Mouse (Mus musculus): ENCODE measurements around the gene Simc1. TPM values are rescaled to one million over a fixed set of nuclear protein-coding genes. Genes with fewer than 3 reads are reported as not detected.

The Simc1 gene
- polyA plus RNA-seq, 1 experiment from 2014 or later = 33.4 TPM

GRCm38 (mm10) chr13:54560608-54561007, 57.0 kb downstream of the Simc1 start:
- 96% methylated on average over 7 of the region's 7 CpGs for WGBS

DNA sequence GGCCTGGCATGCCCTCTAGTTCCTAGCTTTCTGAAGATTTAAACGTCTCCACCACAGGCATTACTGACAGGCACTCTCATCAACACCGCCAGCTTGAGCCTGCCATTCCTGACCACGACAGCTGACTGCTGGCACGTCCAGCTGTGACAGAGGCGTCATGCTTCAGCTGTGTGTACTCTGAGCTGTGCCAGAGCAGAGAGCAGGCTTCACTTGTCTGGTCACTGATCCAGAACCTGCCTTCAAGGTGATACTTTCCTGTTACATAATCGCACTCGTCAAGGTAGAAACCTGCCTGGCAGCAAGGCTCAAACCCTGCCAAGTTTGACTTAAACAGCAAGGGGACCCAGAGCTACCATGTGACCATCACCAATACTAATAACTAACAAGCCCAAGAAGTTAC, 59.0 kb downstream of the Simc1 start:
- H3K4me1 ChIP-seq (ENCODE audit: control insufficient read depth, insufficient read depth, low read length) = peaks cover 5% of the 10 kb centered on the region; the same call in 1 of the 2 replicates
- no peaks in the 10 kb centered on the region for H3K9me3 ChIP-seq (ENCODE audit: control insufficient read depth, low read length)
- no peak overlapping the region for H3K4me2 ChIP-seq (ENCODE audit: low read depth, low read length)
- no peaks in the 10 kb centered on the region; the same call in 1 of the 2 replicates for H3K27me3 ChIP-seq (ENCODE audit: control insufficient read depth, insufficient read depth, low read length)
- no peak overlapping the region for H3K27ac ChIP-seq (ENCODE audit: low read depth, low read length)
- no peak for ATAC-seq (ENCODE audit: low read depth)
- H3K4me3 ChIP-seq (ENCODE audit: low read depth, low read length) = no peak overlapping the region
- peaks cover 33% of the 10 kb centered on the region for H3K36me3 ChIP-seq (ENCODE audit: control insufficient read depth, insufficient read depth, low read length)
- WGBS = 84% methylated on average over 7 of the region's 7 CpGs
- no peak overlapping the region for H3K9ac ChIP-seq (replicated peaks; ENCODE audit: low read depth, low read length)

More at GRCm38 (mm10) chr13:54560608-54561007, 57.0 kb downstream of the Simc1 start:
- Histone ChIP-seq H3K4me2 (ENCODE audit: low read depth, low read length) (no peak overlapping the region), H3K9me3 (ENCODE audit: control insufficient read depth, low read length) (no peaks in the 10 kb centered on the region), H3K4me3 (ENCODE audit: low read depth, low read length) (no peak overlapping the region), H3K4me1 (ENCODE audit: control insufficient read depth, insufficient read depth, low read length) (peaks cover 5% of the 10 kb centered on the region; the same call in 1 of the 2 replicates), H3K9ac (replicated peaks; ENCODE audit: low read depth, low read length) (no peak overlapping the region), H3K27ac (ENCODE audit: low read depth, low read length) (no peak overlapping the region), H3K27me3 (ENCODE audit: control insufficient read depth, insufficient read depth, low read length) (no peaks in the 10 kb centered on the region; the same call in 1 of the 2 replicates), H3K36me3 (ENCODE audit: control insufficient read depth, insufficient read depth, low read length) (peaks cover 50% of the 10 kb centered on the region)
- no peak for ATAC-seq (ENCODE audit: low read depth)

DNA sequence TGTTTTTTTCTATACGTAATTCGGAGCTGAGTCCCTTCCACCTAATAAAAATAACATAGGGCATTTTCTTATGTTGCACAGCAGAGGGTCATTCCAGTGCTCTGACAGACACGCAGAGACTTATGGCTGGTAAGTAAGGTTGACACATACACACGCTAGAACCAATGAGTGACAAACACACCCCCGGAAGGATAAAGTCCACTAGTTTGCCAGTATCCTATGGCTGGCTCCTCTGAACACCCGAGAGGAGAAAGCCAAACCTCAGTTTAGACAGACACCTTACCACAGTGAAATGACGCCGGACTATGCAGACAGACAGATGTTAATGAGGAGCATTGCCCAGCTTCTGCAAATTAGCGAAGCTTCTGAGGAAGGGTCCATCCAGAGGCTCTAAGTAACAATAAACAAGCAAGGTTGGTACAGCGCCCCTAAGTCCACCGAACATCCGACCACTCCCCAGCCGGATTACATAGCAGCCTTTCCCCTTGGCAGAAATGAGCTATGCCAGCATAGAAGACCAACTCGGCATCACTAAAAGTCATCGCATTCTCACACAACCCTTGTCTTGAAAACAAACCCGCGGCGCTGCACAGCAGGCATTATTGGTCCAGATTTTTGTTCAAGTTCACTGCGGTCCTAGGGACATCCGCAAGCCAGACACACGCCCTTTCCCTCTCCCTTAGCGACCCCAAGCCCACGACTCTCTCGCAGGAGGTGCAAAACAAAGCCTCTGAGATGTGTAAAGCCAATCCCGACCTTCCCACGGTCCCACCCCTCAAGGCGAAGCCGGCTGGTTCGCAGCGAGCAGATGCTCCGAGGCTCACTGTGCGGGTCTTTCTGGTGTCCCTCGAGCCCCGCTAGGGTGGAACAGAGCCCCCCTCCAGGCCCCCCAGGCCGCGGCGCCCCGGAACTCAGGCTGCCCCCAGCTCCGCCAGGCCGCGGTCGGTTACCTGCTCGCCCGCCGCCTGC, 60.9 kb downstream of the Simc1 start:
- Histone ChIP-seq H3K27me3 (ENCODE audit: control insufficient read depth, insufficient read depth, low read length) (no peaks in the 10 kb centered on the region; the same call in 1 of the 2 replicates), H3K27ac (ENCODE audit: low read depth, low read length) (peak overlapping the region; percentile 85), H3K4me2 (ENCODE audit: low read depth, low read length) (peak overlapping the region; percentile 75), H3K4me1 (ENCODE audit: control insufficient read depth, insufficient read depth, low read length) (peaks cover 5% of the 10 kb centered on the region; the same call in 1 of the 2 replicates), H3K9me3 (ENCODE audit: control insufficient read depth, low read length) (no peaks in the 10 kb centered on the region), H3K36me3 (ENCODE audit: control insufficient read depth, insufficient read depth, low read length) (peaks cover 22% of the 10 kb centered on the region), H3K9ac (replicated peaks; ENCODE audit: low read depth, low read length) (peak overlapping the region; percentile 92), H3K4me3 (ENCODE audit: low read depth, low read length) (peak overlapping the region; percentile 97)
- peak; percentile 71 for ATAC-seq (ENCODE audit: low read depth)
- WGBS = 13% methylated on average over 42 of the region's 45 CpGs

DNA sequence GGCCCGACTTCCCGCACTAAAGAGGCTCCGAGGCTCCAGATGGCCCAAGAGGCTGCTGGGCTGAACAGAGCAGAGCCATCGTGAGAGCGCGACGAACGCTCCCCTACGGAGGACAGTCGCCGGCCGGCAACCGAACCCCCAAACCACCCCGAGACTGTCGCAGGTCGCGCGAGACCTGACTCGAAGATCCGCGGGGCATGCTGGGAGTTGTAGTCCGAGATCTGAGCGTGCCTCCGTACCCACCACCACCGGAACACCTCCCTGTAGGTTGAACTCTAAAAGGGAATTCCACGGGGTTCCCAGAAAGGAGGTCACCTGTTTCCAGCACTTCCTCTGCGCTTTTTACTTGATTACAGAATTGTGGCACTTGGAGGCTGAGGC, 61.6 kb downstream of the Simc1 start, which contains the start of gene 4833439L19Rik:
Gene 4833439L19Rik (minus strand): TSS at position 235 of the 381 bp plus-strand sequence.
- Histone ChIP-seq H3K27ac (ENCODE audit: low read depth, low read length) (peak within 1 kb of the TSS; percentile 85), H3K36me3 (ENCODE audit: control insufficient read depth, insufficient read depth, low read length) (0 out of 2 replicates have a peak, but pooled peaks cover 16% of the 10 kb centered on the region), H3K9ac (replicated peaks; ENCODE audit: low read depth, low read length) (peak within 1 kb of the TSS; percentile 92), H3K4me1 (ENCODE audit: control insufficient read depth, insufficient read depth, low read length) (peaks cover 5% of the 10 kb centered on the region; the same call in 1 of the 2 replicates), H3K4me3 (ENCODE audit: low read depth, low read length) (peak within 1 kb of the TSS; percentile 97), H3K27me3 (ENCODE audit: control insufficient read depth, insufficient read depth, low read length) (no peaks in the 10 kb centered on the region; the same call in 1 of the 2 replicates), H3K4me2 (ENCODE audit: low read depth, low read length) (peak within 1 kb of the TSS; percentile 75), H3K9me3 (ENCODE audit: control insufficient read depth, low read length) (no peaks in the 10 kb centered on the region)
- peak; percentile 97 for ATAC-seq (ENCODE audit: low read depth)
- 1% methylated on average over 26 of the region's 27 CpGs for WGBS

DNA sequence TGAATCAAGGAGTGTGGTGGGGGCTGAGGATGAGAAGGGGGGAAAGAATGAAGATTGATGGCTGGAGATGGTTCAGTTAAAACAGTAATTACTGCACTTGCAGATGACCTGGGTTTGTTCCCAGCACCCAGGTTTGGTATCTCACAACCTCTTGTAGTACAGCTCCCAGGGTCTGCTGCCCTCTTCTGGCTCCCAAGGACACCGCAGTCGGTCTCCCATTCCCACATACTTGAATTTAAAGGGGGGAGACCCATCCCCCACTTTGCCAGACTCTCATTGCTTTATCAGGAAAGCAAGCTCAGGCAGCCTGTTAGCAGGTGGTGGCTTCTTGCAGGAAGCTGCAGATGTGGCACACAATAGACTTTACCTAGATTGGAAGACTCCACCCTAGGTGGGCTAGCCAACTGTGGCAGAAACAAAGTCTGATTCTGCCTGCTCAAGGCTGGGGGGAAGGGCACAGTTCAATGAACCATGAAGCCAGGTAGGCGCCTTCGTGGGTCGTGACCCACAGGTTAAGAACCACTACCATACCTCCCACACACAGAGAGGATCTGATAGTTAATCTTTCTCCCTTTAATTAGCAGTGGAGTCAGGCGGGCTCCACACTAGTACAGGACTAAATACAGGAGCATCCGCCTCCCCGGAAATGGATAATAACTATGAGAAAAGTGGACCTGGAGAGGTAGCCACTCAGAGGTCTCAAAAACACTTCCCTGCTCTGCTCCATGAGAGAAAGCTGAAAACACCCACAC, 62.2 kb downstream of the Simc1 start:
- Histone ChIP-seq H3K27ac (ENCODE audit: low read depth, low read length) (peak overlapping the region; percentile 34), H3K9ac (replicated peaks; ENCODE audit: low read depth, low read length) (no peak overlapping the region), H3K4me3 (ENCODE audit: low read depth, low read length) (peak overlapping the region; percentile 97), H3K9me3 (ENCODE audit: control insufficient read depth, low read length) (no peaks in the 10 kb centered on the region), H3K27me3 (ENCODE audit: control insufficient read depth, insufficient read depth, low read length) (no peaks in the 10 kb centered on the region; the same call in 1 of the 2 replicates), H3K4me1 (ENCODE audit: control insufficient read depth, insufficient read depth, low read length) (peaks cover 5% of the 10 kb centered on the region; the same call in 1 of the 2 replicates), H3K36me3 (ENCODE audit: control insufficient read depth, insufficient read depth, low read length) (0 out of 2 replicates have a peak, but pooled peaks cover 11% of the 10 kb centered on the region), H3K4me2 (ENCODE audit: low read depth, low read length) (peak overlapping the region; percentile 50)
- WGBS = 55% methylated on average over 8 of the region's 8 CpGs
- ATAC-seq (ENCODE audit: low read depth) = peak; percentile 67

- Histone ChIP-seq H3K27ac (ENCODE audit: low read depth, low read length) (no peak overlapping the region), H3K4me3 (ENCODE audit: low read depth, low read length) (no peak overlapping the region), H3K4me1 (ENCODE audit: control insufficient read depth, insufficient read depth, low read length) (peaks cover 5% of the 10 kb centered on the region; the same call in 1 of the 2 replicates), H3K36me3 (ENCODE audit: control insufficient read depth, insufficient read depth, low read length) (no peaks in the 10 kb centered on the region), H3K9ac (replicated peaks; ENCODE audit: low read depth, low read length) (no peak overlapping the region), H3K9me3 (ENCODE audit: control insufficient read depth, low read length) (no peaks in the 10 kb centered on the region), H3K27me3 (ENCODE audit: control insufficient read depth, insufficient read depth, low read length) (no peaks in the 10 kb centered on the region; the same call in 1 of the 2 replicates), H3K4me2 (ENCODE audit: low read depth, low read length) (no peak overlapping the region)
- 39% methylated on average over 5 of the region's 5 CpGs for WGBS
- ATAC-seq (ENCODE audit: low read depth) = no peak
These were observed 64.8 kb downstream of the Simc1 start for GRCm38 (mm10) chr13:54568380-54568779.

DNA sequence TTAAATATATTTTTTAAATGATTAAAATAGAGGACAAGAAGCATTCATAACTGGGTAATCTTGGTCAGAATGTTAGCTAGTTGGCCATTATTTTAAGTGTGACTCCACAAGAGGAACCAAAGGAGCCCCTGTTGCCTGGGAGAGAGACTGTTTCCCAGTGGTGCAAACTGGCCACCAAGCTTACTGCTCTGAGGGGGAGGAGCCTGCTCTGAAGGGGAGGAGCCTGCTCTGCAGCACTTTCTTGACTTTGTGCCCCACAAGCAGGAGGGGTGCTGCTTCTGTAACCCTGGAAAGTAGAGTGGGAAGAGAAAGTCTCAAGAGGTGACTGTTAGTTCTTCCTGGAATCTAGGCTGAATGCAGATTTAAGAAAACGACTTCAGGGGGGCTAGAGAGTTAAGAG, 65.7 kb downstream of the Simc1 start:
- ATAC-seq (ENCODE audit: low read depth) = no peak
- no peak overlapping the region for H3K9ac ChIP-seq (replicated peaks; ENCODE audit: low read depth, low read length)
- 55% methylated on average over 1 of the region's 1 CpGs for WGBS
- no peaks in the 10 kb centered on the region for H3K9me3 ChIP-seq (ENCODE audit: control insufficient read depth, low read length)
- no peaks in the 10 kb centered on the region for H3K36me3 ChIP-seq (ENCODE audit: control insufficient read depth, insufficient read depth, low read length)
- no peak overlapping the region for H3K4me2 ChIP-seq (ENCODE audit: low read depth, low read length)
- H3K27me3 ChIP-seq (ENCODE audit: control insufficient read depth, insufficient read depth, low read length) = no peaks in the 10 kb centered on the region; the same call in 1 of the 2 replicates
- H3K27ac ChIP-seq (ENCODE audit: low read depth, low read length) = no peak overlapping the region
- H3K4me1 ChIP-seq (ENCODE audit: control insufficient read depth, insufficient read depth, low read length) = peaks cover under 1% of the 10 kb centered on the region; the same call in 1 of the 2 replicates
- no peak overlapping the region for H3K4me3 ChIP-seq (ENCODE audit: low read depth, low read length)

GRCm38 (mm10) chr13:54570736-54571135, 67.2 kb downstream of the Simc1 start:
- ATAC-seq (ENCODE audit: low read depth) = no peak
- H3K27ac ChIP-seq (ENCODE audit: low read depth, low read length) = no peak overlapping the region
- H3K9me3 ChIP-seq (ENCODE audit: control insufficient read depth, low read length) = no peaks in the 10 kb centered on the region
- H3K36me3 ChIP-seq (ENCODE audit: control insufficient read depth, insufficient read depth, low read length) = no peaks in the 10 kb centered on the region
- peaks cover 4% of the 10 kb centered on the region for H3K4me1 ChIP-seq (ENCODE audit: control insufficient read depth, insufficient read depth, low read length)
- no peak overlapping the region for H3K4me2 ChIP-seq (ENCODE audit: low read depth, low read length)
- H3K4me3 ChIP-seq (ENCODE audit: low read depth, low read length) = no peak overlapping the region
- no peaks in the 10 kb centered on the region; the same call in 1 of the 2 replicates for H3K27me3 ChIP-seq (ENCODE audit: control insufficient read depth, insufficient read depth, low read length)
- no peak overlapping the region for H3K9ac ChIP-seq (replicated peaks; ENCODE audit: low read depth, low read length)
- WGBS = 81% methylated on average over 4 of the region's 4 CpGs

Data from neural tube, embryonic 14.5 days (tissue).